Mouse (Mus musculus): ENCODE measurements around the gene Dzip1. TPM values are rescaled to one million over a fixed set of nuclear protein-coding genes. Genes with fewer than 3 reads are reported as not detected.

Gene Dzip1
- polyA plus RNA-seq, 1 experiment: 70.1 TPM

DNA sequence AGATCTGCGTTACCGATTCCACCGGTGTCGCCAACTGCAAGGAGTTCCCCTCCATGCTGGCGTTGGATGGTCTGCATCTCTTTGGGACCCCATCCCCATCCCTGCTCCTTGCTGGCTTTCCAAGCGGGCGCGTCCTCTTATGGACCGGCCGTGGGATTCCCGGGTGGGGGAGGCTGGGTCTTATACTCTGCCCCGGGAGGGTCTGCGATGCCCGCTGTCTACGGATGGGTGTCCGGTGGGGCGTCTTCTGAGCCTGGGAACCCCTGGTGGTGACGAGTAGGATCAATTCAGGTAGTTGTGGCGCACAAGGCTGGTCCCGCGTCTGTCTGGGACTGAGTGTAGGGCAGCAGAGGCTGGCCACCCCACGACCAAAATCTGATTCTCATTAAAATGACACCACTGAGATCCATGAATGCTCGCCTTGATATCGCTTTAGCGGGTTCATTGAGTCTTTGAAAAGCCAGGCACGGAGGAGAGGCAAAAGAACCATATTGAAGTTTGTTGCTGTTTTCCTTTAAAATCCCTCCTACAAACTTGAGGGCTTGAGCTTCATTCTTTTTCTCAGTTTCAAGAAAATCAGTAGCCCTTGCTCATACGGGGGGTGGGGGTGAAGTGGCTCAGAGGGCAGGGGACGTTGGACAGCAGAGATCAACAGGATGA lies 70.0 kb downstream of the Dzip1 start:
- Histone ChIP-seq H3K36me3 (ENCODE audit: control insufficient read depth, insufficient read depth, low read length) (no peaks in the 10 kb centered on the region), H3K4me1 (replicated peaks; ENCODE audit: control insufficient read depth, insufficient read depth, low read length) (peaks cover 19% of the 10 kb centered on the region), H3K27me3 (ENCODE audit: control insufficient read depth, insufficient read depth, low read length) (no peaks in the 10 kb centered on the region), H3K27ac (ENCODE audit: control insufficient read depth, insufficient read depth, low read length) (no peak overlapping the region), H3K4me3 (ENCODE audit: control insufficient read depth, insufficient read depth, low read length) (peak overlapping the region; percentile 59)
- TF ChIP-seq POLR2A (IDR thresholded peaks at IDR 0.05; ENCODE audit: control insufficient read depth, extremely low read depth, insufficient read depth, low read length, poor library complexity): no peak
- peak; percentile 73; the same call in 1 of the 2 replicates for TF ChIP-seq CTCF (IDR thresholded peaks at IDR 0.05; ENCODE audit: borderline replicate concordance, control insufficient read depth, extremely low read depth, insufficient read depth, low read length, poor library complexity)
- peak; percentile 48 for DNase-seq
- WGBS: 7% methylated on average over 28 of the region's 28 CpGs

- WGBS: 4% methylated on average over 48 of the region's 48 CpGs
- H3K4me1 ChIP-seq (replicated peaks; ENCODE audit: control insufficient read depth, insufficient read depth, low read length): peaks cover 22% of the 10 kb centered on the region
- TF ChIP-seq CTCF (IDR thresholded peaks at IDR 0.05; ENCODE audit: borderline replicate concordance, control insufficient read depth, extremely low read depth, insufficient read depth, low read length, poor library complexity) (no peak), POLR2A (IDR thresholded peaks at IDR 0.05; ENCODE audit: control insufficient read depth, extremely low read depth, insufficient read depth, low read length, poor library complexity) (no peak)
- DNase-seq: peak; percentile 54
- no peak overlapping the region for H3K27ac ChIP-seq (ENCODE audit: control insufficient read depth, insufficient read depth, low read length)
- H3K36me3 ChIP-seq (ENCODE audit: control insufficient read depth, insufficient read depth, low read length): no peaks in the 10 kb centered on the region
- H3K4me3 ChIP-seq (ENCODE audit: control insufficient read depth, insufficient read depth, low read length): peak overlapping the region; percentile 59
- H3K27me3 ChIP-seq (ENCODE audit: control insufficient read depth, insufficient read depth, low read length): no peaks in the 10 kb centered on the region
Measured at GRCm38 (mm10) chr14:118854371-118855114, 70.7 kb downstream of the Dzip1 start.

DNA sequence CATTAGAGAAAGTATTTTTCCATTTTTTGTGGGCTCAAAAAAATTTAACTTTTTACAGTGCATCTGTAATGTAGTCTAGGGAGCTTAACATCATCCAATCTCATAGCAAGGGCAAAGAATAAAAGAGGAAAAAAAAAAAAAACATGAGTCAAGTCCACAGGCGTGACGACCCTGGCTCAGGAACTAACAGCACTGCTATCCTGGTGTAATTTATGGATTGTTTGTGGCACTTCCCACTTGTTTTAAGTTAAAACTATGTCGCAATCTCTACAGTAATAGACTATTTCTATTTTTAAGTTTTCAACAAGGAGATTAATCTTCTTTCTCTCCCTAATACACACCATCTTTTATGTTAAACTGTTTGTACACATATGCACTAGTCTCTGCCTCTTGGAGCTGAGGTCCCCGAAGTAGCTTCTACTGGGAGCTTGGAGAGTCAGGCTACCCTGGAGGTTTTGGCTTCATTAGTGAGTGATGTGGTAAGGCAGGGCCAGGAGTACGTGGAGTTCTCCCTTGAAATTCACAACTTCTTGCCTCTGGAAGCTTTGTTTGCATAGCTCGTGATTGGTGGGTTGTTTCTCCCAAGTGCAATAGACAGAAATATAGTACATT lies 73.7 kb downstream of the Dzip1 start:
- H3K27ac ChIP-seq (ENCODE audit: control insufficient read depth, insufficient read depth, low read length): no peak overlapping the region
- DNase-seq: no peak
- WGBS: 92% methylated on average over 6 of the region's 6 CpGs
- TF ChIP-seq CTCF (IDR thresholded peaks at IDR 0.05; ENCODE audit: borderline replicate concordance, control insufficient read depth, extremely low read depth, insufficient read depth, low read length, poor library complexity) (no peak), POLR2A (IDR thresholded peaks at IDR 0.05; ENCODE audit: control insufficient read depth, extremely low read depth, insufficient read depth, low read length, poor library complexity) (no peak)
- H3K4me3 ChIP-seq (ENCODE audit: control insufficient read depth, insufficient read depth, low read length): no peak overlapping the region
- H3K4me1 ChIP-seq (replicated peaks; ENCODE audit: control insufficient read depth, insufficient read depth, low read length): peaks cover 22% of the 10 kb centered on the region
- H3K36me3 ChIP-seq (ENCODE audit: control insufficient read depth, insufficient read depth, low read length): no peaks in the 10 kb centered on the region
- no peaks in the 10 kb centered on the region for H3K27me3 ChIP-seq (ENCODE audit: control insufficient read depth, insufficient read depth, low read length)

DNA sequence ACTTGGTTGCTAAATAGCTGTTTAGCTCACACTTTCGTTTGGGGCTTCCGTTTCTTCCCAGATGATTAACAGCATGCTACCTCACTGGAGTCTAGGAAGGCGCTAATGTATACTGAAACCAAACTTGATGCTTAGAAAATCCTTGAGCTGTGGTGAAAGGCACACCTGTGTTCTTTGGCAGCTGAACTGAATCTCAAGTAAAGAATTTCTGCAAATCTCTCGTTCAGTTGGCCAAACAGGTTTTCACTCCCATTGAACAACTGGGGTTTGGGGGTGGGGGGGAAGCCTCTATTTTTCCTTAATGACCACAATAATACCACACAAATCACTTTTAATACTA lies 74.6 kb downstream of the Dzip1 start:
- no peak overlapping the region for H3K27ac ChIP-seq (ENCODE audit: control insufficient read depth, insufficient read depth, low read length)
- DNase-seq: no peak
- H3K27me3 ChIP-seq (ENCODE audit: control insufficient read depth, insufficient read depth, low read length): no peaks in the 10 kb centered on the region
- H3K4me1 ChIP-seq (replicated peaks; ENCODE audit: control insufficient read depth, insufficient read depth, low read length): peaks cover 22% of the 10 kb centered on the region
- no peak for TF ChIP-seq POLR2A (IDR thresholded peaks at IDR 0.05; ENCODE audit: control insufficient read depth, extremely low read depth, insufficient read depth, low read length, poor library complexity)
- no peak for TF ChIP-seq CTCF (IDR thresholded peaks at IDR 0.05; ENCODE audit: borderline replicate concordance, control insufficient read depth, extremely low read depth, insufficient read depth, low read length, poor library complexity)
- H3K36me3 ChIP-seq (ENCODE audit: control insufficient read depth, insufficient read depth, low read length): no peaks in the 10 kb centered on the region
- H3K4me3 ChIP-seq (ENCODE audit: control insufficient read depth, insufficient read depth, low read length): no peak overlapping the region
- 23% methylated on average over 4 of the region's 4 CpGs for WGBS

DNA sequence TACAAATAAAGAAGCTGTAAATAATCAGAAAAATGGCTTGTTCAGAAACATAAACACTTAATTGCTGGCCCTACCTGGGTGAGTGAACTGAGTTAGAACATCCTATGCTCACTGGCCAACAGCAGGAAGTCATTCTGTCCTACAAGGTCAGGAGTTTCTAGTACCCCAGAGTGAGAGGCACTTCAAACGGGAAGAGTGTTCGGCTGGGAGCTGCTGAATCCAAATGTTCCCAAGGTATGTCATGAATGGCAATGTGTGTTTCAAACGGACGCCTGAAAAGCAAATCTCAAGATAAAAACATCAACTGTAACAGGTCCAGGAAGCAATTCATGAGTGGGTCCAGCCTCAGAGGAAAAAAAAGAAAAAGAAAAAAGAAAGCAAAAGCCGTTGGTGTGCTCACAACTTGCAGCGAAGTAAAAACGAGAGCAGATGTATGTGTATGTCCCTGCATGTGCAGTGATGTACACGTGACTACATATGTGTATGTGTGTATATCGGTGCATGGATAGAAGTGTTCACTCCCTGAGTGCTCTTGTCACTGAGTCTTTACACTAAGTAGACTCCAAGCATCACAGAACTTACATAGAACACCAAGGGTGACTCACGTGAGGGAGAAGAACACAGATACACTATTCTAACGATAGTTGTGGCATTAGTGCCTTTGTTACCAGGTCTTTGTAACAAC lies 75.1 kb downstream of the Dzip1 start:
- no peaks in the 10 kb centered on the region for H3K27me3 ChIP-seq (ENCODE audit: control insufficient read depth, insufficient read depth, low read length)
- TF ChIP-seq CTCF (IDR thresholded peaks at IDR 0.05; ENCODE audit: borderline replicate concordance, control insufficient read depth, extremely low read depth, insufficient read depth, low read length, poor library complexity) (no peak), POLR2A (IDR thresholded peaks at IDR 0.05; ENCODE audit: control insufficient read depth, extremely low read depth, insufficient read depth, low read length, poor library complexity) (no peak)
- WGBS: 20% methylated on average over 11 of the region's 11 CpGs
- DNase-seq: no peak
- H3K4me3 ChIP-seq (ENCODE audit: control insufficient read depth, insufficient read depth, low read length): no peak overlapping the region
- peaks cover 17% of the 10 kb centered on the region for H3K4me1 ChIP-seq (replicated peaks; ENCODE audit: control insufficient read depth, insufficient read depth, low read length)
- H3K36me3 ChIP-seq (ENCODE audit: control insufficient read depth, insufficient read depth, low read length): no peaks in the 10 kb centered on the region
- H3K27ac ChIP-seq (ENCODE audit: control insufficient read depth, insufficient read depth, low read length): no peak overlapping the region

- DNase-seq: no peak
Measured at GRCm38 (mm10) chr14:118848171-118848570, 77.1 kb downstream of the Dzip1 start.

More at GRCm38 (mm10) chr14:118848171-118848570, 77.1 kb downstream of the Dzip1 start:
- 84% methylated on average over 7 of the region's 7 CpGs for WGBS
- Histone ChIP-seq H3K27ac (ENCODE audit: control insufficient read depth, insufficient read depth, low read length) (no peak overlapping the region), H3K4me1 (replicated peaks; ENCODE audit: control insufficient read depth, insufficient read depth, low read length) (peaks cover 4% of the 10 kb centered on the region), H3K27me3 (ENCODE audit: control insufficient read depth, insufficient read depth, low read length) (no peaks in the 10 kb centered on the region), H3K4me3 (ENCODE audit: control insufficient read depth, insufficient read depth, low read length) (no peak overlapping the region), H3K36me3 (ENCODE audit: control insufficient read depth, insufficient read depth, low read length) (no peaks in the 10 kb centered on the region)
- TF ChIP-seq CTCF (IDR thresholded peaks at IDR 0.05; ENCODE audit: borderline replicate concordance, control insufficient read depth, extremely low read depth, insufficient read depth, low read length, poor library complexity): no peak
- TF ChIP-seq POLR2A (IDR thresholded peaks at IDR 0.05; ENCODE audit: control insufficient read depth, extremely low read depth, insufficient read depth, low read length, poor library complexity): no peak

Data from thymus, adult 2 months (tissue).